ENCODE assay signal across 30 mouse cellular contexts in genomic region chr16:73015976-73016375, GRCm38 (mm10).
DNase-seq lines count a peak whose midpoint lies in the region; ATAC-seq and TF ChIP-seq lines count a peak whose summit lies in the region.
"Had no signal": no experiment of that assay in that cellular context is flagged by ENCODE, and none has a peak within 500 bp of the region (broad histone marks: within the 10 kb centered on the region; RNA-seq: fewer than 3 reads in every experiment).

No protein-coding gene starts in this region.

- 55% methylated on average over 4 of the region's 4 CpGs for WGBS in lung, embryonic 14.5 days
- WGBS in embryonic facial prominence, embryonic 15.5 days = 52% methylated on average over 4 of the region's 4 CpGs
- WGBS in limb, embryonic 15.5 days = 56% methylated on average over 4 of the region's 4 CpGs

- no peak for ATAC-seq in lung, embryonic 14.5 days (ENCODE audit: insufficient read depth)
- no peak for ATAC-seq in embryonic facial prominence, embryonic 15.5 days (ENCODE audit: insufficient number of reproducible peaks, low FRiP score, low TSS enrichment, low read depth)
- ATAC-seq in limb, embryonic 15.5 days (ENCODE audit: insufficient number of reproducible peaks, low FRiP score, low TSS enrichment, low read depth) = no peak
- ATAC-seq: liver, postnatal 0 days; midbrain, embryonic 16.5 days; Patski had no signal

- no peaks in the 10 kb centered on the region for H3K27me3 ChIP-seq in lung, embryonic 14.5 days (ENCODE audit: insufficient read depth, low read length)
- no peaks in the 10 kb centered on the region for H3K27me3 ChIP-seq in embryonic facial prominence, embryonic 15.5 days
- H3K27me3 ChIP-seq in limb, embryonic 15.5 days = no peaks in the 10 kb centered on the region
- H3K27me3 ChIP-seq: CH12.LX; kidney, embryonic 15.5 days; neural tube, embryonic 13.5 days; stomach, embryonic 15.5 days had no signal

- H3K9ac ChIP-seq in lung, embryonic 14.5 days = no peak overlapping the region
- H3K9ac ChIP-seq in embryonic facial prominence, embryonic 15.5 days = no peak overlapping the region
- H3K9ac ChIP-seq in limb, embryonic 15.5 days = no peak overlapping the region
- H3K9ac ChIP-seq: kidney, embryonic 15.5 days; liver, postnatal 0 days; neural tube, embryonic 13.5 days; stomach, embryonic 15.5 days had no signal

- H3K4me1 ChIP-seq in lung, embryonic 14.5 days (ENCODE audit: insufficient read depth) = no peaks in the 10 kb centered on the region
- peaks cover 17% of the 10 kb centered on the region; the same call in 1 of the 2 replicates for H3K4me1 ChIP-seq in embryonic facial prominence, embryonic 15.5 days
- peaks cover 6% of the 10 kb centered on the region; the same call in 1 of the 2 replicates for H3K4me1 ChIP-seq in limb, embryonic 15.5 days
- H3K4me1 ChIP-seq: forebrain, embryonic 10.5 days; stomach, embryonic 15.5 days had no signal

- no peak overlapping the region for H3K4me3 ChIP-seq in lung, embryonic 14.5 days (ENCODE audit: low read depth, low read length)
- no peak overlapping the region for H3K4me3 ChIP-seq in embryonic facial prominence, embryonic 15.5 days (replicated peaks)
- no peak overlapping the region for H3K4me3 ChIP-seq in limb, embryonic 15.5 days
- H3K4me3 ChIP-seq: forebrain, embryonic 10.5 days; heart, adult 2 months; kidney, embryonic 15.5 days; myocyte; neural tube, embryonic 13.5 days; stomach, embryonic 15.5 days had no signal

- no peak for TF ChIP-seq CTCF in lung, embryonic 14.5 days (IDR thresholded peaks at IDR 0.05; ENCODE audit: low read depth)

- no peak overlapping the region for H3K4me2 ChIP-seq in lung, embryonic 14.5 days
- H3K4me2 ChIP-seq in embryonic facial prominence, embryonic 15.5 days (replicated peaks) = no peak overlapping the region
- H3K4me2 ChIP-seq in limb, embryonic 15.5 days = no peak overlapping the region
- H3K4me2 ChIP-seq: kidney, embryonic 15.5 days; liver, embryonic 11.5 days; neural tube, embryonic 13.5 days; stomach, embryonic 15.5 days had no signal

- no peaks in the 10 kb centered on the region for H3K9me3 ChIP-seq in lung, embryonic 14.5 days (ENCODE audit: low read depth, low read length)
- no peaks in the 10 kb centered on the region for H3K9me3 ChIP-seq in embryonic facial prominence, embryonic 15.5 days (replicated peaks)
- no peaks in the 10 kb centered on the region for H3K9me3 ChIP-seq in limb, embryonic 15.5 days
- H3K9me3 ChIP-seq: forebrain, embryonic 10.5 days; kidney, embryonic 15.5 days; neural tube, embryonic 13.5 days; stomach, embryonic 15.5 days had no signal

- DNase-seq in frontal cortex, postnatal 36 days (ENCODE audit: low spot score in 2 of 2) = peak; percentile 5 to 20
- DNase-seq in frontal cortex, postnatal 25 days (ENCODE audit: low spot score in 2 of 2) = no peak
- peak; percentile 21 for DNase-seq in lung, embryonic 14.5 days
- DNase-seq in lung, postnatal 14 days = no peak
- no peak for DNase-seq in retina, embryonic 14.5 days (ENCODE audit: low spot score)
- DNase-seq: adrenal gland, postnatal 36 days; B cell, adult 2 months; cerebellum, adult 11-12 months; cerebellum, postnatal 14 days; gastrocnemius, postnatal 10 days; heart, adult 2 months; heart, postnatal 10 days; kidney, adult 11 months; kidney, postnatal 36 days; liver, postnatal 0 days; thymus, adult 18-20 months; thymus, postnatal 4 days had no signal

- peak overlapping the region; percentile 66; the same call in 1 of the 2 replicates for H3K27ac ChIP-seq in lung, embryonic 14.5 days (ENCODE audit: low read depth)
- H3K27ac ChIP-seq in embryonic facial prominence, embryonic 15.5 days (replicated peaks) = peak overlapping the region; percentile 81
- H3K27ac ChIP-seq in limb, embryonic 15.5 days = 0 out of 2 replicates have a peak overlapping the region, but pooled peaks have one; percentile 18
- H3K27ac ChIP-seq: forebrain, embryonic 10.5 days; heart, adult 2 months; kidney, embryonic 15.5 days; macrophage; neural tube, embryonic 13.5 days; stomach, embryonic 15.5 days had no signal

- H3K36me3 ChIP-seq in lung, embryonic 14.5 days (ENCODE audit: insufficient read depth) = peaks cover 17% of the 10 kb centered on the region
- peaks cover 9% of the 10 kb centered on the region; the same call in 1 of the 2 replicates for H3K36me3 ChIP-seq in embryonic facial prominence, embryonic 15.5 days
- H3K36me3 ChIP-seq in limb, embryonic 15.5 days = peaks cover 8% of the 10 kb centered on the region; the same call in 1 of the 2 replicates
- H3K36me3 ChIP-seq: G1E had no signal

Comparison
In these comparisons a context has a peak if more than half of its experiments do, and no peak if none do; other contexts are left out.
1. DNase-seq: peak in frontal cortex, postnatal 36 days (2 of 2) and lung, embryonic 14.5 days (single experiment); none in frontal cortex, postnatal 25 days (0 of 2), lung, postnatal 14 days (single experiment) and retina, embryonic 14.5 days (single experiment).
2. H3K27ac ChIP-seq: peak in every context shown above with its lines; median percentile 81 in embryonic facial prominence, embryonic 15.5 days; 66 in lung, embryonic 14.5 days; 18 in limb, embryonic 15.5 days.